Mouse (Mus musculus): ENCODE measurements around the gene Srp54c. TPM values are rescaled to one million over a fixed set of nuclear protein-coding genes. Genes with fewer than 3 reads are reported as not detected.
"Not testable (repeated sequence)": the region's sequence is repeated elsewhere in the genome, so short reads cannot be mapped to it uniquely, and the experiment has no call there.

The Srp54c gene
- polyA plus RNA-seq (2012; rRNA removed), result 6.6 and 7.2 TPM in 2 replicates

- WGBS, result no CpG with 5 or more reads among the region's 57 CpGs
- DNase-seq (ENCODE audit: low read depth, low spot score), result not testable (repeated sequence)
These were observed at the start of gene Srp54c for GRCm38 (mm10) chr12:55229626-55230519. Gene Srp54c, plus strand, starts transcription at chr12:55230168.

GRCm38 (mm10) chr12:55187686-55188085 lies 42.3 kb upstream of the Srp54c start:
- not testable (repeated sequence) for DNase-seq (ENCODE audit: low read depth, low spot score)
- WGBS, result no CpG with 5 or more reads among the region's 8 CpGs

DNA sequence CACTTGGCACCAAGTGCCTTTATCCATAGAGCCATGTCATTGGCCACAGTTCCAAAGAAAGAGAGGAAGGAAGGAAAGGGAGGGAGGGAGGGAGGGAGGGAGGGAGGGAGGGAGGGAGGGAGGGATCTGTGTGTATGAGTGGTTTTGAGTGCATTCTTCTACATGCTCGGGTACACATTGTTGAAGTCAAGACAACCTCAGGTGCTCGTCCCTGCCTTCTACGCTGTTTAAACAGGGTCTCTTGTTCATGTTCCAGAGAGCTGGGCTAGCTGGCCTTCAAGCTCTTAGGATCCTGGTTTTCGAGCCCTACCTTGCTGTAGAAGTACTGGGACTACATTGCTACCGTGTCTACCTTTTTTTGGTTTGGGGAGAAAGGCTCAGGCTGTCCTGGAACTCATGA lies 40.8 kb upstream of the Srp54c start:
- no CpG with 5 or more reads among the region's 5 CpGs for WGBS
- DNase-seq (ENCODE audit: low read depth, low spot score), result not testable (repeated sequence)

DNA sequence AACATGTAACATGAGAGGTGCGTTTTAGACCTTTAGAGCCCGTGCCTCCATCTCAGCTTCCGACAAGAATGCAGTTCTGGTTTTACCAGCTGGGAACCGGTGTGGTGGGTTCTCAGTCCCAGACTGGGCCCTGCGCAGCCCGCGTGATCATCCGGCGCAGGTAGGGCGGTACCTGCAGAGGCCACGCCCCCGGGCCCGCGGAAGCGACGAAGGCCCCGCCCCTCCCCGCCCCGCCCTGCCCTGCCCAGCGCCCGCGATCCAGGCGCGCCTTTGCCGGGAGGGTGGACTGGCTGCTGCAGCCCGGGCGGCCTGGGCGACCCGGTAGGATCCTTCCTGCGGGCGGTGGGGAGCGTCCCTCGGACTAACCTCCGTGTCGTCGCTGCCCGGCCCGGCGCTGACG lies 30.7 kb upstream of the Srp54c start, which contains the start of gene 1700047I17Rik2:
1700047I17Rik2 (plus strand) TSS at position 287 of the 400 bp plus-strand sequence.
- no CpG with 5 or more reads among the region's 40 CpGs for WGBS
- DNase-seq (ENCODE audit: low read depth, low spot score), result not testable (repeated sequence)

GRCm38 (mm10) chr12:55199799-55200198 lies 30.2 kb upstream of the Srp54c start:
- DNase-seq (ENCODE audit: low read depth, low spot score), result not testable (repeated sequence)
- WGBS, result no CpG with 5 or more reads among the region's 18 CpGs

GRCm38 (mm10) chr12:55212944-55213343 lies 17.0 kb upstream of the Srp54c start:
- WGBS, result no CpG with 5 or more reads among the region's 6 CpGs
- DNase-seq (ENCODE audit: low read depth, low spot score), result not testable (repeated sequence)

GRCm38 (mm10) chr12:55230520-55230861 lies 523 bp downstream of the Srp54c start:
- WGBS, result under 1% methylated on average over 13 of the region's 25 CpGs
- not testable (repeated sequence) for DNase-seq (ENCODE audit: low read depth, low spot score)

GRCm38 (mm10) chr12:55242243-55242642 lies 12.3 kb downstream of the Srp54c start:
- WGBS, result no CpG with 5 or more reads among the region's 8 CpGs
- not testable (repeated sequence) for DNase-seq (ENCODE audit: low read depth, low spot score)

- WGBS, result no CpG with 5 or more reads among the region's 8 CpGs
- DNase-seq (ENCODE audit: low read depth, low spot score), result not testable (repeated sequence)
These were observed 32.0 kb downstream of the Srp54c start for GRCm38 (mm10) chr12:55261950-55262349.

DNA sequence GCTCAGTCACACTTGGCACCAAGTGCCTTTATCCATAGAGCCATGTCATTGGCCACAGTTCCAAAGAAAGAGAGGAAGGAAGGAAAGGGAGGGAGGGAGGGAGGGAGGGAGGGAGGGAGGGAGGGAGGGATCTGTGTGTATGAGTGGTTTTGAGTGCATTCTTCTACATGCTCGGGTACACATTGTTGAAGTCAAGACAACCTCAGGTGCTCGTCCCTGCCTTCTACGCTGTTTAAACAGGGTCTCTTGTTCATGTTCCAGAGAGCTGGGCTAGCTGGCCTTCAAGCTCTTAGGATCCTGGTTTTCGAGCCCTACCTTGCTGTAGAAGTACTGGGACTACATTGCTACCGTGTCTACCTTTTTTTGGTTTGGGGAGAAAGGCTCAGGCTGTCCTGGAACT lies 33.4 kb downstream of the Srp54c start:
- DNase-seq (ENCODE audit: low read depth, low spot score), result not testable (repeated sequence)
- no CpG with 5 or more reads among the region's 5 CpGs for WGBS

GRCm38 (mm10) chr12:55272243-55272642 lies 42.3 kb downstream of the Srp54c start:
- DNase-seq (ENCODE audit: low read depth, low spot score), result no peak
- 85% methylated on average over 3 of the region's 3 CpGs for WGBS

- WGBS, result 84% methylated on average over 4 of the region's 6 CpGs
These were observed 47.6 kb downstream of the Srp54c start for GRCm38 (mm10) chr12:55277583-55277982.

GRCm38 (mm10) chr12:55298112-55298511 lies 68.1 kb downstream of the Srp54c start:
- no peak for DNase-seq (ENCODE audit: low read depth, low spot score)
- WGBS, result 97% methylated on average over 9 of the region's 9 CpGs

More at GRCm38 (mm10) chr12:55277583-55277982, 47.6 kb downstream of the Srp54c start:
- not testable (repeated sequence) for DNase-seq (ENCODE audit: low read depth, low spot score)

DNA sequence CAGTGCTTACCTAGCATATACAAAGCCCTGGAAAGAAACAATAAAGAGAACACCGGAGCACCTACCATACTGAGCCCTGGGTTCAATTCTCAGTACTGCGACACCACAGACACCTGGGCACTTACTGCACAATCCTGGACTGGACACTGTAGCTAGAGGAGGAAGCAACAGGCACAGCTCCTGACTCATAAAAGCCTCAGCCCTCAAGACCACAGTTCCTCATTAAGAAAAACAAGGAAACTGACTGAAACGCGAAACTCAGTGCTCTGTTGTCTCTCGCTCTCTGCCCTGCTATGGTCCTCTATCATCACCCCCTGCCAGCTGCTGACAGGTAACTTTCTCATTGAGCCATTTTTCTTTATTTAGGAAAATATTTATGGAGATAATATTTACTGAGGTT lies 69.4 kb downstream of the Srp54c start, which contains the start of gene 1110008L16Rik:
1110008L16Rik (plus strand) TSS at position 242 of the 400 bp plus-strand sequence.
- DNase-seq (ENCODE audit: low read depth, low spot score), result no peak
- 75% methylated on average over 5 of the region's 5 CpGs for WGBS

GRCm38 (mm10) chr12:55300820-55301351 lies 70.9 kb downstream of the Srp54c start:
- WGBS, result 77% methylated on average over 3 of the region's 3 CpGs
- no peak for DNase-seq (ENCODE audit: low read depth, low spot score)

GRCm38 (mm10) chr12:55301472-55302300 lies 71.7 kb downstream of the Srp54c start:
- 31% methylated on average over 11 of the region's 11 CpGs for WGBS
- no peak for DNase-seq (ENCODE audit: low read depth, low spot score)

DNA sequence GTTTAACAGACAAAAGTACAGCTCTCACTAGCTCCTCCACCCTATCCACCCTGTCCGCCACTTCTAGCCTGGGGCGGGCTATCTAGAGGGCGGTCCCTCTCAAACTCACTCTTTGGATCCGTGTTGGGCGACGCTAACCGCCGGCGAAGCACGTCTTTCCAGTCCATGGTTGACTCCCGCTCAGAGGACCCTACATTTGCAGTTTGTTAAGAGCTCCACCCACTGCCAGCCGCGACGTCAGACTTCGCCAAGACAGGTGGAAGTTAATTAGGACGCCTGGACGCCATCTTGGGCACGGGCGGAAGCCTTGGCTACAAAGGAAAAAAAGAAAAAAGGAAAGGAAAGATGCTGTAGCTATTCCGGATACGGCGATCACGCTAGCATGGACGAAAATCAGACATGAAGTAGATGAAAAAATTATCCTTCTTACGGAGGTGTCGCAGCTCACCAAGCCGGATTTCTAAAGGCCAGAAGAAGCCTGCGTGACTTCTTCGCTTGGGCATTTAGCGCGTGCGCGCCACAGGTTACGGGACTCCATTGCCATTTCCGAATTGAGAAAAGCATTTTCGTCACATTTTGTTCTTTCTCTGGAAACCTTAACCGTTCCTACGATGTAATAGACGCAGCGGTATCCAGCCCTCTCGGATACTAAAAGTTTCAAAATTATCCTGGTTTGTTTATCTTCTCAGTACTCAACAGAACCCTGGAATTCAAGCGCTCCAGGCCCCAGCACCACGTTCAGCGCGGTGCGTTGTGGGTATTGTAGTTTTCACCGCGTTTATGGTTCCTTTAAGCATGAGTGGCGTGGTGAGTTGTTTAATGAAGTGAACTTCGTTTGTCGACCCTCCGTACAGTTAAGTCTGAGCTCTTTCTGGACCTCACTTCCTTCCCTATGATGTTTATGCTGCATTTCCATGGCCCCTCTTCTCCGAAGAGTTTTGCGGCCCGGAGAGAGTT lies 72.8 kb downstream of the Srp54c start, which contains the start of gene Ppp2r3c:
Ppp2r3c (minus strand) TSS at position 514 of the 957 bp plus-strand sequence.
- WGBS, result under 1% methylated on average over 55 of the region's 55 CpGs
- peak; percentile 90 for DNase-seq (ENCODE audit: low read depth, low spot score)

DNA sequence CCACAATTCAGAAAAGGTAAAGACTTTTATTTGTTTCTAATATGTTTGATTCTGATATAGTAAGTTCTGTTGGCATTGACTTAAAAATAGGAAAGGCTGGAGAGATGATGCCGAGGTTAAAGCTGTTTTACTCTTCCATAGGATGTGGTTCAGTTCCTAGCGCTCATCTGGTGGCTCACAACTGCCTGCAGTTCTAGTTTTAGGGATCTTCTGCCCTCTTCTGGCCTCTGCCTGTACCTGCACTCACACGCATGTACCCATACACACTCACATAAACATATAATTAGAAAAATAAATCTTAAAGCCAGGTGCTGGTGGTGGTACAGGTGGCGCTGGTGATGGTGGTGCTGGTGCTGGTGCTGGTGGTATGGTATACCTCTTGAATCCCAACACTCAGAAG lies 76.4 kb downstream of the Srp54c start:
- over 99% methylated on average over 4 of the region's 4 CpGs for WGBS
- DNase-seq (ENCODE audit: low read depth, low spot score), result no peak

- 86% methylated on average over 6 of the region's 6 CpGs for WGBS
- DNase-seq (ENCODE audit: low read depth, low spot score), result no peak
These were observed 77.6 kb downstream of the Srp54c start for GRCm38 (mm10) chr12:55307566-55307965.
